Mouse (Mus musculus) CH12.LX (cell line): Measurements from ENCODE around the gene Rasa3. TPM values are rescaled to one million over a fixed set of nuclear protein-coding genes. Genes with fewer than 3 reads are reported as not detected.

ENCODE experiments used
- DNase-seq: peaks from one replicate; pipeline ENCODE4 v3.0.0-alpha.2; 2013; ENCODE audit errors: extremely low read depth
- H3K27ac ChIP-seq: 2 replicates; pipeline ENCODE4 v1.5.1; 2012; ENCODE audit warnings: low read depth, mild to moderate bottlenecking, control low read depth, moderate library complexity; ENCODE audit not compliant: insufficient read depth
- H3K27me3 ChIP-seq: replicated peaks from 2 replicates; pipeline ENCODE3; 2012; ENCODE audit warnings: inconsistent platforms
- H3K36me3 ChIP-seq, 2 experiments: replicated peaks in 1 of 2; 2 replicates each; pipeline versions ENCODE3 to v1.6.1; 2012; ENCODE audit warnings: inconsistent platforms in 1 of 2, low read length in 1 of 2, mild to moderate bottlenecking in 1 of 2, mixed read lengths in 1 of 2, moderate library complexity in 1 of 2; ENCODE audit not compliant: control insufficient read depth in 1 of 2, insufficient read depth in 1 of 2
- H3K4me1 ChIP-seq, 2 experiments: 2 replicates each; pipeline ENCODE4 v1.6.1; 2012; ENCODE audit warnings: inconsistent platforms in 1 of 2, moderate library complexity in 1 of 2; ENCODE audit not compliant: insufficient read depth in 2 of 2, control insufficient read depth in 1 of 2
- H3K4me2 ChIP-seq: 2 replicates; pipeline ENCODE4 v1.6.1; 2012; ENCODE audit warnings: low read depth, mild to moderate bottlenecking, control low read depth; ENCODE audit not compliant: poor library complexity, insufficient read depth, severe bottlenecking
- H3K4me3 ChIP-seq, 3 experiments: fragments of 150-350 bp in 1 of 3; sonication (generic) in 1 of 3; replicated peaks in 1 of 3; 2 replicates each; pipeline versions ENCODE3 to v1.5.1; 2011 to 2012; ENCODE audit warnings: low read depth in 2 of 3, low read length in 2 of 3, mild to moderate bottlenecking in 2 of 3, moderate library complexity in 2 of 3, control low read depth in 1 of 3, improper control_type of control experiment in 1 of 3, inconsistent platforms in 1 of 3, mixed read lengths in 1 of 3; ENCODE audit not compliant: poor library complexity in 1 of 3
- H3K79me2 ChIP-seq: replicated peaks from 2 replicates; pipeline ENCODE4 v1.6.1; 2012; ENCODE audit warnings: mild to moderate bottlenecking, moderate library complexity; ENCODE audit not compliant: control insufficient read depth, poor library complexity, insufficient read depth, severe bottlenecking; ENCODE audit errors: extremely low read depth
- H3K9ac ChIP-seq: 2 replicates; pipeline ENCODE4 v1.6.1; 2012; ENCODE audit warnings: low read depth, mild to moderate bottlenecking, control low read depth, moderate library complexity; ENCODE audit not compliant: insufficient read depth
- H3K9me3 ChIP-seq: replicated peaks from 2 replicates; pipeline ENCODE3; 2012; ENCODE audit warnings: low read length, inconsistent platforms, mixed read lengths
- BHLHE40 ChIP-seq: IDR thresholded peaks from 2 replicates; pipeline ENCODE4 v1.6.1; 2011; ENCODE audit warnings: mild to moderate bottlenecking, low read depth, low read length, improper control_type of control experiment
- CHD1 ChIP-seq: IDR thresholded peaks from 2 replicates; pipeline ENCODE4 v1.6.1; 2012; ENCODE audit warnings: low read depth, low read length, improper control_type of control experiment, inconsistent platforms
- CHD2 ChIP-seq: IDR thresholded peaks from 2 replicates; pipeline ENCODE4 v1.6.1; 2011; ENCODE audit warnings: low read length, improper control_type of control experiment
- EP300 ChIP-seq: IDR thresholded peaks from 2 replicates; pipeline ENCODE4 v1.6.1; 2011; ENCODE audit warnings: low read length, improper control_type of control experiment
- ETS1 ChIP-seq: conservative IDR thresholded peaks from 2 replicates; pipeline ENCODE4 v1.6.1; 2012; ENCODE audit warnings: low read depth, mild to moderate bottlenecking, inconsistent platforms, low read length, improper control_type of control experiment, moderate library complexity
- GABPA ChIP-seq: IDR thresholded peaks from 2 replicates; pipeline ENCODE4 v1.6.1; 2012; ENCODE audit warnings: low read depth, low read length, improper control_type of control experiment, inconsistent platforms; ENCODE audit not compliant: insufficient replicate concordance
- HCFC1 ChIP-seq: IDR thresholded peaks from 2 replicates; pipeline ENCODE4 v1.6.1; 2012; ENCODE audit warnings: low read depth, mild to moderate bottlenecking, inconsistent platforms, low read length, improper control_type of control experiment
- KAT2A ChIP-seq: IDR thresholded peaks from 2 replicates; pipeline ENCODE4 v1.6.1; 2012; ENCODE audit warnings: low read length, improper control_type of control experiment, inconsistent platforms; ENCODE audit not compliant: insufficient replicate concordance
- MAFK ChIP-seq: IDR thresholded peaks from 2 replicates; pipeline ENCODE4 v1.6.1; 2011; ENCODE audit warnings: low read length, improper control_type of control experiment; ENCODE audit not compliant: insufficient replicate concordance
- MAX ChIP-seq: IDR thresholded peaks from 2 replicates; pipeline ENCODE4 v1.6.1; 2011; ENCODE audit warnings: low read length, improper control_type of control experiment
- MAZ ChIP-seq: IDR thresholded peaks from 2 replicates; pipeline ENCODE4 v1.6.1; 2012; ENCODE audit warnings: low read depth, mild to moderate bottlenecking, inconsistent platforms, low read length, improper control_type of control experiment, moderate library complexity
- MEF2A ChIP-seq: IDR thresholded peaks from 2 replicates; pipeline ENCODE4 v1.6.1; 2014; ENCODE audit warnings: low read depth, mild to moderate bottlenecking, inconsistent platforms, low read length, improper control_type of control experiment, borderline replicate concordance
- MYC ChIP-seq: IDR thresholded peaks from 2 replicates; pipeline ENCODE4 v1.6.1; 2011; ENCODE audit warnings: low read depth, mild to moderate bottlenecking, improper control_type of control experiment, low read length
- NELFE ChIP-seq: IDR thresholded peaks from 2 replicates; pipeline ENCODE4 v1.6.1; 2011; ENCODE audit warnings: low read depth, low read length, improper control_type of control experiment
- NRF1 ChIP-seq: IDR thresholded peaks from 2 replicates; pipeline ENCODE4 v1.6.1; 2014; ENCODE audit warnings: low read depth, mild to moderate bottlenecking, inconsistent platforms, low read length, improper control_type of control experiment, moderate library complexity
- PAX5 ChIP-seq: IDR thresholded peaks from 2 replicates; pipeline ENCODE4 v1.6.1; 2012; ENCODE audit warnings: low read length, inconsistent platforms, mixed read lengths
- RAD21 ChIP-seq: IDR thresholded peaks from 2 replicates; pipeline ENCODE4 v1.6.1; 2011; ENCODE audit warnings: low read depth, mild to moderate bottlenecking, low read length, improper control_type of control experiment, moderate library complexity
- RCOR1 ChIP-seq: conservative IDR thresholded peaks from 2 replicates; pipeline ENCODE4 v1.6.1; 2012; ENCODE audit warnings: low read depth, mild to moderate bottlenecking, inconsistent platforms, low read length, improper control_type of control experiment
- SIN3A ChIP-seq: IDR thresholded peaks from 2 replicates; pipeline ENCODE4 v1.6.1; 2012; ENCODE audit warnings: low read length, improper control_type of control experiment, inconsistent platforms
- SMC3 ChIP-seq: IDR thresholded peaks from 2 replicates; pipeline ENCODE4 v1.6.1; 2011; ENCODE audit warnings: low read depth, low read length, improper control_type of control experiment
- TBP ChIP-seq: conservative IDR thresholded peaks from 2 replicates; pipeline ENCODE4 v1.6.1; 2011; ENCODE audit warnings: low read depth, low read length, improper control_type of control experiment
- UBTF ChIP-seq: IDR thresholded peaks from 2 replicates; pipeline ENCODE4 v1.6.1; 2012; ENCODE audit warnings: low read depth, mild to moderate bottlenecking, inconsistent platforms, low read length, improper control_type of control experiment, moderate library complexity
- USF2 ChIP-seq: conservative IDR thresholded peaks from 2 replicates; pipeline ENCODE4 v1.6.1; 2011; ENCODE audit warnings: low read depth, low read length, improper control_type of control experiment
- ZMIZ1 ChIP-seq: IDR thresholded peaks from 2 replicates; pipeline ENCODE4 v1.6.1; 2012; ENCODE audit warnings: low read depth, mild to moderate bottlenecking, inconsistent platforms, low read length, improper control_type of control experiment
- dilution Hi-C: fragments of 300-500 bp; cut with MboI; formaldehyde crosslinking; loops from 2 replicates; pipeline ENCODE4 v1.14.3; 2020; ENCODE audit warnings: low sequenced_read_pairs; ENCODE audit not compliant: extremely low pct_unique_long_range_greater_than_20kb, extremely low pct_ligation_motif_present
- in situ Hi-C: fragments of 300-500 bp; cut with MboI; formaldehyde crosslinking; loops from 3 replicates; pipeline ENCODE4 v1.14.3; 2019; ENCODE audit warnings: low sequenced_read_pairs, low pct_ligation_motif_present, low pct_unique_long_range_greater_than_20kb, mixed read lengths
- polyA plus RNA-seq: library from polyadenylated mRNA; unstranded; fragments of >175 nt; gene quantifications from 2 replicates; pipeline ENCODE4 v1.2.1, GENCODE M21; 2012; ENCODE audit warnings: low read depth; ENCODE audit not compliant: insufficient read length
- total RNA-seq, 2 experiments: library from RNA; depleted of rRNA; stranded (reverse); fragments of 300-350 nt in 1 of 2; fragments of >200 nt in 1 of 2; gene quantifications; 2 replicates each; pipeline ENCODE4 v1.2.3; 2012 to 2014

Gene Rasa3
- total and polyA plus RNA-seq, 3 experiments: 12.8 to 28.5 (median 13.6) TPM

DNA sequence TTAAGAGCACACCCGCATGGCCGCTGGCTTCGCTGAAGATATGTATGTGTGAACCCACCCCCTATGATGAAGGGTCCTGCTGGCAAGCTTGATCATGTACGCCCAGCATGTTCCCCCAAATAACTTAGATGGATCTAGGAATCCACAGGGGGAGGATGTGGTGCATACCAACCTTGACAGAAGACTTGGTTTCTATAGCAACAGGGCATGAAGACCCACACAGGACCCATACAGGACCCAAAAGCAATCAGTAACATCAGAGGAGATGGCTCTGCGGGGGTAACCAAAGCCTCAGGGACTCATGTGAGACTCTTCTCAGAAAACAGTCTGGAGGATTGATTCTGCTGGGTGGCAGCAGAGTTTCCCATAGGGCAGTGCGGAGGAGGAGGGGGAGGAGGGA, 86.2 kb downstream of the Rasa3 start:
- dilution Hi-C loops: no loop called here
- H3K4me2 ChIP-seq: no peak overlapping the region
- DNase-seq: no peak
- TF ChIP-seq NELFE: no peak
- no peak for TF ChIP-seq PAX5
- TF ChIP-seq RCOR1: no peak
- TF ChIP-seq SMC3: no peak
- no peak for TF ChIP-seq TBP
- TF ChIP-seq MYC: no peak
- TF ChIP-seq GABPA: no peak
- TF ChIP-seq UBTF: no peak
- TF ChIP-seq KAT2A: no peak
- TF ChIP-seq MAZ: no peak
- TF ChIP-seq MAFK: no peak
- TF ChIP-seq CHD1: no peak
- no peak for TF ChIP-seq RAD21
- TF ChIP-seq NRF1: no peak
- no peak for TF ChIP-seq HCFC1
- TF ChIP-seq SIN3A: no peak
- TF ChIP-seq MAX: no peak
- no peak for TF ChIP-seq EP300
- no peak for TF ChIP-seq MEF2A
- no peak for TF ChIP-seq USF2
- TF ChIP-seq, all 38 proteins: peak for 0
- Histone ChIP-seq H3K79me2 (no peaks in the 10 kb centered on the region), H3K9me3 (no peaks in the 10 kb centered on the region), H3K27ac (no peak overlapping the region), H3K9ac (no peak overlapping the region), H3K27me3 (no peaks in the 10 kb centered on the region), H3K4me3 (no peak overlapping the region), H3K36me3 (peaks cover 21 to 52% of the 10 kb centered on the region in 2 experiments), H3K4me1 (peaks cover 22 to 45% of the 10 kb centered on the region in 2 experiments)
- in situ Hi-C loops: no loop called here

DNA sequence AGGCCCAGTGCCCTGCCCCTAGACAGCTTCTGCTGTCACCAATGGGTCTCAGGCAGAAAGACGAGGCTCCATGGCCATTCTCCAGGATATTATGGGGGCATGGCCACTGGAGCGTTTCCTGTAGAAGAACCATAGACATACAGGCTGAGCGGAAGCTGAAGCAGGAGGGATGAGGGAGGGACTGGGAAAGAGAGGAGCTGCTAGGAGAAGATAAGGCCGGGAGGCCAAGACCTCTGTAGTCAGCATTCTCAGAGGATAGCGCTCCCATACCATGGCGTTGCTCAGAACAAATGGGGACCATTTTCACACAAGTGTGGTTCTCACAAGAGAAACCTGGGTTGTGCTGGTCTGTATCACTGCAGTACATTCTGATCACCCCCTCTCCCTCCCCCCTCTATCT, 88.3 kb downstream of the Rasa3 start:
- Histone ChIP-seq H3K9me3 (no peaks in the 10 kb centered on the region), H3K9ac (no peak overlapping the region), H3K79me2 (no peaks in the 10 kb centered on the region), H3K27me3 (no peaks in the 10 kb centered on the region), H3K27ac (no peak overlapping the region), H3K4me3 (no peak overlapping the region), H3K36me3 (peaks cover 39 to 72% of the 10 kb centered on the region in 2 experiments), H3K4me1 (peaks cover 16 to 25% of the 10 kb centered on the region in 2 experiments), H3K4me2 (no peak overlapping the region)
- TF ChIP-seq CHD2: no peak
- TF ChIP-seq USF2: no peak
- TF ChIP-seq ZMIZ1: no peak
- TF ChIP-seq MAZ: no peak
- TF ChIP-seq NELFE: no peak
- no peak for TF ChIP-seq ETS1
- no peak for TF ChIP-seq BHLHE40
- DNase-seq: no peak
- dilution Hi-C loops (no loop called here), in situ Hi-C loops (no loop called here)
